Mouse (Mus musculus) right cerebral cortex, postnatal 14 days (tissue): ENCODE data around the gene Dbx2.
A peak's percentile ranks its signal among the peaks of the same experiment; 100 is the strongest.

ENCODE experiments used
- DNase-seq: peaks from one replicate; pipeline ENCODE4 v3.0.0; 2022

The Dbx2 gene

DNA sequence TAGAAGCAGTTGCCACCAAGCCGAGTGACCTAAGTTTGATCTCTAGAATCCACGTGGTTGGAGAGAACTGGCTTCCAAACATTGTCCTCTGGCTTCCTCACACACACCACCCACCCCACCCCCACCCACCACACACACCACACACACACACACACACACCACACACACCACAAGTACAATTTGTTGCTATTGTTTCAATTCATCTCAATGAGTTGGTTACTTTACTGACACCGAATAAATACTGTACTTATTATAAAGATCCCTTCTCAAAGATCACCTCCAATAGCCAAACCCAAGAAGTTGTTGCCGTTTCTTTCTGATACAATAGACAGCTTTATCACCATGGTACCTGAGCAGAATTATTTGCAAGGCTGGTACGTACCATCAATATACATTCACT is at the start of gene Dbx2:
Dbx2 (minus strand) TSS at position 101 of the 400 bp plus-strand sequence.
- DNase-seq, result no peak

DNA sequence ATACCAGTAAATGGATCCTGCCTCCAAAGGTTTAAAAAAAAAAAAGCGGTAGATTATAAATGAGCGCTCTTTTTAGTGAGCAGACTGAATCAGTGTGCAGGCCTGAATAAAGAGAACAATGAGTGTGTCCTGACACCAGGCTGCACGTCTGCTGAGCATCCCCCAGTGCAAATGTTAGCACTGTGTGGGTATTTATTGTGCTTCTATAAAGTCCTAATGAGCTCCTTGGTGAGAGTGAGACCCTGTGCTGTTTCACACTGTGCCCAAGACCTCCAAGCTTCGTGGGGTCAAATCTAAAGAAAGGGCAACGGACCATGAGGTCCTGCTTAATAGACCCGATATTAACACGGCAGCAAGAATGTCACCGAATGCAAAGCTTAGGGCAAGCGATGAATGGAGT is 46.4 kb upstream of the Dbx2 start:
- DNase-seq, result no peak

DNA sequence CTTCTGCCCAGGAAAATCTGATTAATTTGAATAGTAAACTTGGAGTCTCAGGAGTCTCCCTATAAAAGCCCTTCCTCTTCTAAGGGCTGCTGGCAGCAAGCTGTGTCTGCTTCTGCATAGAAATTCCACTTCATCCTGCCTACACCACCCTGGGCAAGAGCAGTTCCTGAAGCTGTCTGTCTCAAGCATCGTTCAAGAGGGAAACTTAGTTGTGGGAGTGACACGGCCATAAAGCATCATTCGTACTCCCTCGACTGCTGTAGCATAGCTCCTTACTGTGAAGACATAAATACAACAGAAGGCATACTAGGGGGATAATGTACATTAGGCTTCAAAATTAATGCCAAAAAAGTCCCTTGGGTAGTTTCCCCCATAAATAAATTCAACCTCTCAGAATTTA is 45.8 kb upstream of the Dbx2 start:
- DNase-seq, result no peak

DNA sequence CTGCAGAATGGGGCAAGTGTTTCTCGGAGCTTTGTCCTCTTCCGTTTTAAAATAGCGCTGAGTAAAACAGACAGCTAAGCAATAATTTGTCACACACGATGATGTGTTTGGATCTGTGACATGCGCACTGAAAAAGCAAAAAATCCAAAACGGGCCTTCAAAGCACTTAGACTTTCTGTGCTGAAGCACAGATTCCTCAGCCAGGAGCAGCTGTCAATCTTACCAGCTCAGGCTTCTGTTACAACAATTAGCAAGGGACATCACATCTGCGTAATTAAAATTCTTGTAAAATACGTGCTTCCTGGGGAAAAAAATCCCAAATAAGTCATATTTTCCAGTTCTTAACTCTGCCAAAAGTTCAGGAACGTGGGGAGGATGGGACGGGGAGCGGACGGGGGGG is 43.6 kb upstream of the Dbx2 start:
- no peak for DNase-seq

DNA sequence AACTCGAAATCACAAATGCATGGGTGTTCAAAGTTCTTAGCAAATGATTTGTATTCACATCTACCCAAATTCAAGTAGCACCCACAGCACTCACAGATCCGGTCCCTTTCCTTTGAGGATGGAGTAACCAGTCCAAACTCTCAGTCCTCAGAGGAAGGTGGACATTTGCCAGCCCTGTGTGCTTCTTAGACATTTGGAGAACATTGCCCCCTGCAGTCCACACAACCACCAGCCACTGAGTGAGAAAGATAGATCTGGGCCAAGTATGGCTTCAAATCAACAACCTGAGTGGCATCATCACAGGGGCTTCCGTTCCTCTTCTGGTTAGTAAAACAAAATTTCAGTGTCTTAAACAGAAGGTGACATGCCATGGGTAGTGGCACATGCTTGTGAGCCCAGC is 38.0 kb upstream of the Dbx2 start:
- DNase-seq, result peak; percentile 51

DNA sequence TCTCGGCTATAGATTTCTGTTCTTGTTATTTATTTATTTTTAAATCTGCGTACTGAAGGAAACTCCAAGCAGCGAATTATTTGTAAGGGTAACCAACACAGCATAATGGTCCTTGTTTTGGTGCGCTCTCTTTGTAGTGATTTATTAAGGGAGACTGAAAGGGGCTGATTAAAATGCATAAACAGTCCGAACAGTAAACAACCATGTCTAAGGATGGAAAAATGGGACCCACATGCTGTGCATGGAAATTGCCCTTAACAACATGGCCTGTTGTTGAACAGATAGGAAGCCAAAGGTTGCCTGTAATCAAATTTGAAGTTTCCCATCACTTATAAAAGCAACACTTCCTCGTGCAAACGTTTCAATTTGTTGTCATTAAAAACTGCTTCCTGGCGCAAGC is 35.8 kb upstream of the Dbx2 start:
- DNase-seq, result no peak

DNA sequence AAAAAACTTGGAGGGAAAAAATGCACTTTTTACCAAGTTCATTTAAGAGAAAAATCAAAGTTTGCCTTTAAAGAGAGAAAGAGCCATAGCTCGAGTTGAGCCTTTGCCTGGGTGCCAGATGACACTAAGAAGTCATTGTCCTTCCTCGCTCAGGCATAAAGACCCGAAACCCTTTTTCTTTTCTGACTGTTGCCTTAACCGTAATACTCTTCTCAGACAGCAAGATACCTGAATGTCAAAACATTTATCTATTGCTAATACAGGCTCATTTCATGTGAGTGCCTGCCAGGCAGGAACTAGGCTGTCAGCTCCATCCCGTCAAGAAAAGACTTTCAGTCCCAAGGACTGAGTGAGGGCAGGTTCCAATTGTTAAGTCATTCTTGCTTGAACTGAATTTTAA is 35.4 kb upstream of the Dbx2 start:
- no peak for DNase-seq

DNA sequence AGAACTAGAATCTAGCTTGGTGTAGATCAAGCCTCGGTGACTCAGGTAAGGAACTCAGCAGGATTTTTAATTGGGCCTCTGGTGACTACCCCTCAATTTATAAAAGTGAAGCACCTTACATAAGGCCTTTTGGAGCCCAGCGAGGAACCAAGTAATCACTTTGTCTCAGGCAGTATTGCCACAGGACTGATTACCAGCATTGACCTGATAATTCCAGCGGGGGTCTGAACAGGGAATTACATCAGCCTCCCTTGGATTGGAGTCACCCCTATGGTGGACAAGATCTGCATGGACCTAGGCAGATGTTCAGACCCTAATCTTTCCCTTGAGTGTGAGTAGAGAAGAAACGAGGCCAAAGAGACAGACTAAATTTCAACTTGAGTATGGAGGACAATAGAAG is 26.9 kb upstream of the Dbx2 start:
- no peak for DNase-seq

DNA sequence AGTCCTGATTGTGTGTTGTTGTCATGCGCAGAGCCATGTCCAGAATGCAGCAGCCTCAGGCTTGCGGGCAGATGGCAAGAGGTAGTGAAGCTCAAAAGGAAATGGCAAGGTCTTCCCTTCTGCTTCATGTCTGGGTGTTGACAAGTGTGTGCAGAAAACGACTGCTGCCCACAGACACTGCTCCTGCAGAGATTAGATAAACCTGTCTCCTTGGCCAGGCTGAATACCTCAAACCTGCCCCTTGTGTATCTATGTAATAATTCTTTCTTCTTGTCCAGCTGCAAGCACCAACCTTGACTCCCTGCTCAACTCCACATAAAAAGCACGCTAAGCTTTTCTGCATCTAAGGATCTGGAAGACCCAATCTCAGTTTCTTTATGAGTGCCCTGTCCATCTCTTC is 19.9 kb upstream of the Dbx2 start:
- DNase-seq, result no peak

DNA sequence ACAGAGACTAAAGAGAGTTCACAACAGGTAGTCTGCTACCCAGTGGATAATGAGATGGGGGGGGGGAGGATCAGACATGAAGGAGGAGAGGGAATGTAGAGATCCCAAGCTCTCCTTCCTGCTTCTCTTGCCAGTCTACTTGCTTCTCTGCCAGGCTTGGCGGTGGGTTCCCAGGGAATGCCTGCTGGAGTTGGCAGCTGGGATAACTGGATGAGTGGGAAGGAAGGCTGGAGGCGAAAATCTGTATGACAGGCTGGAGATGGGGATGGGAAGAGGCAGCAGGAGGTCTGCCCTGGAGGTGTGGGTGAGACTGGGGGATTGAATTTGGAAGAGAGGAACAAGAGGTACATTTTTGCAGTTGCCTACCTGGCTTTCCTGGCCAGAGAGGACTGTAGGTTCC is 19.4 kb upstream of the Dbx2 start:
- DNase-seq, result peak; percentile 27

DNA sequence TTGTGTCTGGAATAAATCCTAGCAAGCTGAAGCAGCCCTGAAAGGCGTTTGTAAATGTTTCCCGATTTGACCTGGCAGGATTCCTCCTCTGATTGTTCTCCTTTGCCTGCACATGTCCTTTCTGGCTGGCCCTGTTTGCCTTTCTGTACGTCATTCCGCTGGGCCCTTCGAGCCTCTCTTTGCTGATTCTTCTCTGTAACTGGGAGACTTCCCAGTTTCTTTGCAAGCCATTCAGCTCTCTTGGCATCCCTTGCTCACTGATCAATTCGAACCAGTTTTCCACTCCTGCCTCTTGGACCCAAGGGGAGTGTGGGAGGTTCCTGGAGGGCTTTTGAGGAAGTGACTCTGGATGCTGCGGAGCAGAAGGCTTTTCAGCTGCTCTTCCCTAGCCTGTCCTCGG is 11.4 kb upstream of the Dbx2 start:
- peak; percentile 10 for DNase-seq

DNA sequence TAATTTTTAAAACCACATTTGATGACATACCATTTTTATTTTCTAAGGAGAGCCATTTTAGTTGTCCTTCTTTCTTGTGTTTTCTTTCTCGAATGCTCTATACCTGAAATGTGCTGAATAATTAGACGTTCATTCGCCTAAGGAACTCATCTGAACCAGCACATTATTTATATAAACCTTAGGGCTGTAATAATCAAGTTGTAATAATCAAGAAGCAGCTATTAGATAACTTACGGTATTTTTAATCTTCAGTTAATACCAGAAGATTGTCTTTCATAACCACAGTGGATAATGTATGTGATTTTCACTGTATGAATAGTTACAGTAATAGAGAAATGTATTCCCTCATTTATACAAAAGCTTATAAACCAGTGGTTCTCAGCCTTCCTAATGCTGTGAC is 9.2 kb upstream of the Dbx2 start:
- DNase-seq, result no peak

DNA sequence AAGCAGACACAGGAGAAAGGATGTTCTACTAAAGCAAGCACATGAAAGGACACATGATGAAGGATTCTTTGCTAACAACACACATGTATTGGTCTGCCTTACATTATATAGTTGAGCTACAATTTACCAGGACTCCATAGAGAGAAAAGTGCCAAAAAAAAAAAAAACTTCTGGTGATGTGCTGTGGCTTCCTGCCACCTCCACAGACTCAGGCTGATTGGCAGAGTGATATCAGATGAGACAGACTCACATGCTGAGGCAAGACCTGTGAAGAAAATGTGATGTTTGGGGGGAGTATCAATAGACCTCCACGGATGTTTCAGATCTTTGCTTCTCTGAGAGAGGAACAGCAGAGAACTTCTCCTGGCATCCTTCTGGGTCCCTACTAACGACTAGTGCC is 6.0 kb upstream of the Dbx2 start:
- DNase-seq, result no peak

DNA sequence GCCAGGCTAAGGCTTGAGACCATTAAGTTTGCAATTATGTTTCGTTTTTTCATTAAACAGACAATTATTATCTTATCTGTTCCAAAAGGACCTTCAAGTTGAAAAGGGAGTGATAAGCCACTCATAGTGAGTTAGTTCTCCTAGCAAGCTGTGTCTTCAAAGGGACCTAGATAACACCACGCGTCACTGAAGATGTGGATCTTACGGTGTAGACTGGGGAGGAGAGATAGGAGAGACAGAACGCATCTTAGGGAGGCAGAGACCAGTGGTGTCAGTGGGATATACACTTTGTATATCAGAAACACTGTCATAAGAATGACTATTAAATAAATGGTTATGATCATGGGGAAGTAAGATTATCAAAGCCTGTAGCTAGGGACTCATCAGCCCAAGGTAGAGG is 4.6 kb upstream of the Dbx2 start:
- DNase-seq, result no peak

DNA sequence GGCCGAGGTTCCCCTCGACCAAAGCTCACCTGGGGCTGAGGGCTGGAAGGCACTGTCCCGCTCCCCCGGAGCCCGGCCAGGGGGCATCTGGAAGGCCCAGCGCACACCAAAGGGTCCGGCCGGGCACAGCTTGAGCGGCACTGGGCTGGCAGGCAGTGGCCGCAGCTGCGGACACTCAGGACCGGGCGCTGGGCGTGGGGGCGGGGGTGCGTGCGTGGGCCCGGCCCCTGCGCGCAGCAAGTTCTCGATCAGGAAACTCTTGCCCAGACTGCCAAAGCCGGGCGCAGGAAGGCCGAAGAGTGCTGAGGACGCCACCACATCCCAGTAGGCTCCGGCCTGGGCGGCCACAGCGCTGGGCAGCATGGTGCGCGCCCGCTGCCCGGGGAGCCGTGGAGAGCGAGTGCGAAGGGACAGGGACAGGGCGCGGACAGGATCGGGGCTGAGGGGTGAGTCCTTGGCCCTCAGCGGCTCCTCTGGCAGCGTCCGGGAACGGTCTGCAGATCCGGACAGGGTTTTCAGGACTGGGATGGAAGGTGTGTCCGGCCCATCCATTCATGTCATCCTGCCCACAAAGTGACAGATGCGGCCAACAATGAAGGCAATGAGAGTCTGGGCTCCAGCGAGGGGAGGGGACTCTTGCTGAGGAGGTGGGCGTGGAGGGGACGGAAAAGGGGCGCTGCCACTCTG is 1.4 kb downstream of the Dbx2 start:
- DNase-seq, result peak; percentile 19

DNA sequence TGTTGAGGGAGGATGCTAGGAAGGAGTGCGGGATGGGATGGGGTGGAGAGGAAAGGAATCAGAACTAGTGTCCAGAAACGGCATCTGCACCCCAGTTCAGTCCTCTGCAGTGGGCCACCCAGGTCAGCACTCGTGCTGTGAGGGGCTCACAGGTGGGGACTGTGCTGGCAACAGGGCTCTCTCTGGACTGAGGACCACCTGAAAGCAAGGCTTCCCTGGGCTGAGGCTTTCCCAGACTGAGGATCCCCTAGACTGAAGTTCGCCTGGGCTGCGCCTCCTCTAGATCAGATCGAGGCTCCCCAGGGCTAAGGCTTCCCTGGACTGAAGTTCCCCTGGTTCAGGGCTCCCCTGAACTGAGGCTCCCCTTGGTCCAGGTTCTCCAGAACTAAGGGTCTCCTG is 1.9 kb downstream of the Dbx2 start:
- DNase-seq, result no peak

DNA sequence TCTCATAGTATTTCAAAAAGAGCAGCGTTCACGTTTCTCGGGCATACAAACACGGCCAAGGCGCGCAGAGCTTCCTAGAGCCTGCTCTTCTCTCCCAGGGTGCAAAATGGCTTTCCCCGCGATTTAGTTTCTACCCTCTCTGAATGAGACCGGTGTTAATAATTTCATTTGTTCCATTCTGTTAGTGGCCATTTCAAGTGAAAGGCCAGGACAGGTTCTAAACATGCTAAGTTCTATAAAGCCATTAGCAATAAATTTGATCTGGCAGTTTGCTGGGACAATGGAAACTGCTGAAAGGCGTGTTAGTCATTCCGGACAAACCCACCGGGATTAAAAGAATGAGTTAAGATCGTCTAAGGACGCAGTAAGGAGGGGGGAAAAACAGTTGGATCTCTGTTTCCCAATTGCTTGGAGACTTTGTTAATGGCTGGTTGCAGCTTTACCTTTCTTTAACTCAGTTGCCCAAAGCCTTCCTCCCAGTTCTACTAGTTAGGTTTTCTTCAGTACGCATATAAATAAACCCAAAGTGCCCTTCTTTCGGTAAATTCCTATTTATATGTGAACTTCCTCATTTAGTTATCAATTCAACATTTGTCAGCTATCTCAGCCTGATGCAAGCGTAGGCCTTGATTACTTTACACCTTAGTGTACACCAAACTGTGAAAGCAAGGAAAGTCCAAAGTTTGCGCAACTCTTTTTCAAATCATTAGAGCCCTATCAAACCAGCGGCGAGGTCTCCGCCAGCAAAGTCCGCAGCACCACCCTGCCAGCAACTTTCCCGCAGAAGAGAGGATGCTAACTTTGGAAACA is 2.7 kb downstream of the Dbx2 start:
- no peak for DNase-seq

DNA sequence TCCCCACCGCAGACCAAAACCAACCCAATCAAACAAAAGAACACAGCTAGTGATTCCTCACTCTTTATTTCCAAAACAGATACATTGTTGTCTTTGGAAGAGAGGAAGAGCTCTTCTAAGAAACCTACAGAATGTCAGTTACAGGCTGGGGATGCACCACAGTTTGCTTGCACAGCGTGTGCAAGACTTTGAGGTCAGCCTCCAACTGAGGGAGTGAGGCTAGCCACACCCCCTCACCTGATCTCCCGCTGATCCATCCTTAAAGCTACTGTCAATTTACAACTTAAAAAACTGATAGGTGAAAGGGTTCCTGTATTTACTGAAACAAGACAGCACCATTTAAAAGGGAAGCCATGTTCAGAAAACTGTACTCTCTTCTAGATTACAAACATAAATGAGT is 3.9 kb downstream of the Dbx2 start:
- DNase-seq, result no peak

DNA sequence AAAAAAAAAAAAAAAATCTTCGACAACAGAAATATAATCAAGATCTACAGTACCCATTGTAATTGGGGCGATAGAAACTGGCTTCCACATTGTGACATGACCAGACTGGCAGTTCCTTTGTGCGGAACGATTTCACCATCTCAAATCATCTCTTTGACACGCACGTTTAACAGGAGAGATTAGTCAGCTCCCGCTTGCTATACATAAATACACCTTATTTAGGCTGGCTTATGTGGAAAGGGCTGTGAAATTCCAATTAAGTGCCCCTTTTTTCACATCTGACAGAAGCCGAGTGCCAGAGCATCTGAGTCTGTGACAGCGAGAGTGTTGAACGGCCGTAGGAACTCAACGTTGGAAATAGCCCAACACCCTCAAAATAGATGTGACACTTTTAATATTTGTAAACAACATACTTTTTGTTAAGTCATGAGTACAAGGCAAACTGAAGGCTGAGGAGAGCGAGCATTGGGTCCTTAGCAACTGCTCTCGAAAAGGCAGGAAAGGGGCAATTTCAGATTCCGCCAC is 12.2 kb downstream of the Dbx2 start:
- no peak for DNase-seq

DNA sequence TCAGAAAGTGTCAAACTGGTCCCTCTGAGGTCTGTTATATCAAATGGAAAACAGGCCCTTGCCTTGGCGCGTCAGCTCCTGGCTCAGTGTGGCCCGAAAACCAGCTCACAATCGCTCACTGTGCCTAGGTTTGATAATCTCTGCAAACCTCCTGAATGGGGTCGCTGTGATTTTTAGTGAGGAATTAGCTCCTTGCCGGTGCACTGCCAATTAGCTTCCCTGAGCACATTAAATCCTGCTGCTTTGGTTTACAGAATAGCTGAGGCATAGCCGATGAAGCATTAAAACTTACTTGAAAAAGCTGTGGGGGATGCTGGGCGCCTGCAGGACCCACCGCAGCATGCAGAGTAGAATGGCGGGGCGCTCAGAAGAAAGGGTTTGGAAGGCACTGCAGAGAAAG is 15.4 kb downstream of the Dbx2 start:
- DNase-seq, result no peak

DNA sequence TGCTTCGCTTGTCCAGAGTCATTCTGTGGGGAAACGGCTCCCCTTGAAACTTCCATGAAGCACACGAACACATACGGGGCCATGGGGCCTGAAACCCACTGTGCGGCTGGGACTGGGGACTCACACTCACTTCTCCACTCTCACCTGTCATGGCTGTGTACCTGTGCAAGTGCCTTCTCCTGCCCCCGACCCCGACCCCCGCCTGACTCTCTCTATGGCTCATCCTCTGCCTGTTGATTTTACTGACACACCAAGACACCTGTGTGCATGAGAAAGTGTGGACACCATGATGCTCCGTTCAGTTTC is 16.0 kb downstream of the Dbx2 start:
- DNase-seq, result no peak

DNA sequence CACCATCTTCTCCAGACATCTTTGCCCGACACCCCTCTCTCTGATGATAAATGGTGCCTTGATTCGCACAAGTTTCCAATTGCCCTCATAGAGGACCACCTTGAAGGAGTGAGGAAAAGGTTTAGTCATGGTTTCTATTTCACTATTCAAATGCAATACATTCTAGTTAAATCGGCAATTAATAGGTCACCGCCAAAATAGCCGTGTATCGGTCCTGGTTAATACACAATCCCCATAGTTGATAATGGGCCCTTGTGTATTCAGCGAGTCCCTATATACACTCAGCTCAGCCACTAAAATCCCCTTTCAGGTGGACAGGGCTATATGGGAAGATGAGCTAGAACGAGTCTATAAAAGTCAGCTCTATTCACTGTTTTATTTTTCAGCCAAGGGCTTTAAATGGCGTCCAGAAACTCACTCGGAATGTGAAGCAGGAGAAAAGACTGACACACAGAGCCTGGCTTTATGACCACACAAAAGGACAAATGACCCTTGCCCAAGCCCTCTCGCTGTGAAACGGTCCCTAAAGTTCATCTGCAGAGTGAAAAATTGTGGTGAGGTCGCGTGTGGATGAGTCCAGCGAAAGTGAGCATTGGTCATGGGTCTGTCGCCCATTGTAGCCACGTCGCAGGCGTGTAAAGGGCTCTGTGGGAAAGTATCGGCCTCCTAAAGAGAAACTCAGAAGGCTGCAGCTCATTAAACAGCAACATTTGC is 16.5 kb downstream of the Dbx2 start:
- no peak for DNase-seq

DNA sequence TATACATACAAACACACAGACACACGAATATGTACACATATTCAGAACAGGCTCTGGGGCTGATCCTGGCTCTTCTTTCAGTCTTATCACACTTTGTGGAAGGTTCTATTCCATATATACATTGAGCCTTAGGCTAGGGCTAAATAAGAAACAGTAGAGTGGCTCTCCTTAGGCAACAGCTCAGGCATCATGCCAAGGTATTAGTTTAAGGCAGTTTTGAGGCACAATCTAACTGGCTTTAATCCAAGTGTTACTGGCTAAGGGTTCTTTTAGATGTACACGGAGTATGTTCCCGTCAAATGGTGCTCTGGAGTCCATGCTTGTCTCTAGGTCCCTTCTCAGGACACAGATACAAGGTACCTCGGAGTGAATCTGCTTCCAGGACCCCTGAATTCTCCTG is 31.4 kb downstream of the Dbx2 start:
- DNase-seq, result no peak

DNA sequence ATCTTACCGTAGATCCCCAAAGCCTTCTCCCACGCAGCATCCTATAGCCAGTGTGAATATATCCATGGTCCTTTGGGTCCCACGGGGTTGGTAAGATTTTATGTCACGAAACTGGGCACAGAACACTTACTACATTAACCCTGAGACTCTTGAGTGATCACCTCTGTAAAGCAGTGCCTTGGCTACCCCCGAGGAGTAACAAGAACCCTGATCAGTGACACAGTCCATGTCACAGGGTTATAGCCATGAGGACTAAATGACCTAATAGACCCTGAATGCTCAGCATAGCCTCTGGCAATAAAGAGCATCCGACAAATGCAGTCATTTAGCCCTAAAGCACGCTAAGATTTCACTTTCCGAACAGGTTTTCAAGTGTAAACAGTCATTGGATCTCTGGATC is 33.0 kb downstream of the Dbx2 start:
- DNase-seq, result no peak
